Mouse (Mus musculus) heart, embryonic 16.5 days (tissue): ENCODE measurements around the gene Rbl2. TPM values are rescaled to one million over a fixed set of nuclear protein-coding genes. Genes with fewer than 3 reads are reported as not detected.

Source experiments
- ATAC-seq: fragments of 200-750 bp; cut with Nextera tagmentation; replicated peaks from 2 replicates; pipeline ENCODE4 v1.8.0; 2017; ENCODE audit warnings: moderate number of reproducible peaks; ENCODE audit not compliant: insufficient read depth, low FRiP score; ENCODE audit errors: extremely low read depth
- H3K27ac ChIP-seq: fragments of 300-500 bp; sonication (generic); 2 replicates; pipeline ENCODE4 v1.5.1; 2014; ENCODE audit warnings: mild to moderate bottlenecking, low read length, control low read depth, moderate library complexity
- H3K27me3 ChIP-seq: fragments of 300-500 bp; sonication (generic); 2 replicates; pipeline ENCODE4 v1.6.1; 2014; ENCODE audit warnings: low read length, mixed read lengths; ENCODE audit not compliant: control insufficient read depth, insufficient read depth
- H3K36me3 ChIP-seq: fragments of 300-500 bp; sonication (generic); 2 replicates; pipeline ENCODE4 v1.6.1; 2014; ENCODE audit not compliant: control insufficient read depth, insufficient read depth
- H3K4me1 ChIP-seq: fragments of 300-500 bp; sonication (generic); 2 replicates; pipeline ENCODE4 v1.6.1; 2014; ENCODE audit warnings: low read length, mixed read lengths; ENCODE audit not compliant: control insufficient read depth, insufficient read depth
- H3K4me2 ChIP-seq: fragments of 300-500 bp; sonication (generic); 2 replicates; pipeline ENCODE4 v1.6.1; 2014; ENCODE audit warnings: low read depth, mild to moderate bottlenecking, control low read depth, low read length
- H3K4me3 ChIP-seq: fragments of 300-500 bp; sonication (generic); 2 replicates; pipeline ENCODE4 v1.5.1; 2014; ENCODE audit warnings: mild to moderate bottlenecking, control low read depth, low read length
- H3K9ac ChIP-seq: fragments of 300-500 bp; sonication (generic); 2 replicates; pipeline ENCODE4 v1.6.1; 2014; ENCODE audit warnings: low read length, control low read depth
- H3K9me3 ChIP-seq: fragments of 300-500 bp; sonication (generic); replicated peaks from 2 replicates; pipeline ENCODE4 v1.6.1; 2016; ENCODE audit warnings: low read length; ENCODE audit not compliant: control insufficient read depth
- WGBS: fragments of 180-500 bp; shearing (Covaris S2); extraction: QIAGEN DNeasy Blood & Tissue Kit; methylation state at CpG from one replicate; pipeline ENCODE4 v1.1.7; 2014; 5-methylcytosine and 5-hydroxymethylcytosine counted together
- polyA plus RNA-seq: library from polyadenylated mRNA; unstranded; fragments of >200 nt; fragmentation: Nextera tagmentation; extraction: Ambion mirVana; gene quantifications from 2 replicates; pipeline ENCODE4 v1.2.1, GENCODE M21; 2015

Rbl2 gene
- polyA plus RNA-seq, 1 experiment from 2014 or later: 20.7 TPM

GRCm38 (mm10) chr8:91117537-91117936, 47.7 kb downstream of the Rbl2 start:
- H3K36me3 ChIP-seq: peaks cover 38% of the 10 kb centered on the region
- H3K4me3 ChIP-seq: no peak overlapping the region
- H3K4me1 ChIP-seq: no peaks in the 10 kb centered on the region
- no peak overlapping the region for H3K4me2 ChIP-seq
- no peak for ATAC-seq
- no peaks in the 10 kb centered on the region for H3K9me3 ChIP-seq
- 84% methylated on average over 4 of the region's 4 CpGs for WGBS
- H3K9ac ChIP-seq: no peak overlapping the region
- H3K27me3 ChIP-seq: no peaks in the 10 kb centered on the region
- no peak overlapping the region for H3K27ac ChIP-seq

- ATAC-seq: no peak
- Histone ChIP-seq H3K9ac (no peak overlapping the region), H3K27ac (no peak overlapping the region), H3K36me3 (peaks cover 38% of the 10 kb centered on the region), H3K4me3 (no peak overlapping the region), H3K9me3 (no peaks in the 10 kb centered on the region), H3K4me1 (no peaks in the 10 kb centered on the region), H3K4me2 (no peak overlapping the region), H3K27me3 (no peaks in the 10 kb centered on the region)
- 74% methylated on average over 3 of the region's 3 CpGs for WGBS
Observed at GRCm38 (mm10) chr8:91118131-91118530, 48.3 kb downstream of the Rbl2 start.

GRCm38 (mm10) chr8:91124315-91124714, 54.5 kb downstream of the Rbl2 start:
- Histone ChIP-seq H3K9ac (no peak overlapping the region), H3K4me2 (no peak overlapping the region), H3K27me3 (no peaks in the 10 kb centered on the region), H3K4me3 (no peak overlapping the region), H3K36me3 (peaks cover 57% of the 10 kb centered on the region), H3K9me3 (no peaks in the 10 kb centered on the region), H3K27ac (no peak overlapping the region), H3K4me1 (no peaks in the 10 kb centered on the region)
- WGBS: 89% methylated on average over 5 of the region's 5 CpGs
- no peak for ATAC-seq

GRCm38 (mm10) chr8:91126786-91127185, 56.9 kb downstream of the Rbl2 start:
- Histone ChIP-seq H3K4me3 (no peak overlapping the region), H3K27ac (no peak overlapping the region), H3K4me2 (no peak overlapping the region), H3K9ac (no peak overlapping the region), H3K36me3 (peaks cover 52% of the 10 kb centered on the region), H3K9me3 (no peaks in the 10 kb centered on the region), H3K27me3 (no peaks in the 10 kb centered on the region), H3K4me1 (no peaks in the 10 kb centered on the region)
- ATAC-seq: no peak
- WGBS: 89% methylated on average over 8 of the region's 8 CpGs

- no peak for ATAC-seq
- 65% methylated on average over 4 of the region's 4 CpGs for WGBS
- Histone ChIP-seq H3K36me3 (peaks cover 10% of the 10 kb centered on the region), H3K27me3 (no peaks in the 10 kb centered on the region), H3K4me1 (peaks cover 10% of the 10 kb centered on the region), H3K9me3 (no peaks in the 10 kb centered on the region), H3K9ac (peak overlapping the region; percentile 82), H3K4me3 (peak overlapping the region; percentile 81), H3K4me2 (peak overlapping the region; percentile 96), H3K27ac (no peak overlapping the region)
Observed at GRCm38 (mm10) chr8:91132731-91133130, 62.9 kb downstream of the Rbl2 start.

GRCm38 (mm10) chr8:91133441-91134069, 63.7 kb downstream of the Rbl2 start:
- peak; percentile 37 for ATAC-seq
- Histone ChIP-seq H3K27me3 (no peaks in the 10 kb centered on the region), H3K4me2 (peak overlapping the region; percentile 96), H3K27ac (0 out of 2 replicates have a peak overlapping the region, but pooled peaks have one; percentile 39), H3K9me3 (no peaks in the 10 kb centered on the region), H3K36me3 (peaks cover 8% of the 10 kb centered on the region), H3K9ac (peak overlapping the region; percentile 82), H3K4me1 (peaks cover 10% of the 10 kb centered on the region), H3K4me3 (peak overlapping the region; percentile 81)
- under 1% methylated on average over 52 of the region's 58 CpGs for WGBS

- peak overlapping the region; percentile 43; the same call in 1 of the 2 replicates for H3K27ac ChIP-seq
Observed at GRCm38 (mm10) chr8:91134070-91134475, 64.2 kb downstream of the Rbl2 start.

GRCm38 (mm10) chr8:91134659-91135058, 64.8 kb downstream of the Rbl2 start:
- Histone ChIP-seq H3K4me2 (peak overlapping the region; percentile 53), H3K4me3 (peak overlapping the region; percentile 81), H3K36me3 (0 out of 2 replicates have a peak, but pooled peaks cover under 1% of the 10 kb centered on the region), H3K4me1 (peaks cover 10% of the 10 kb centered on the region), H3K27me3 (no peaks in the 10 kb centered on the region), H3K9me3 (no peaks in the 10 kb centered on the region), H3K27ac (peak overlapping the region; percentile 43), H3K9ac (peak overlapping the region; percentile 49; the same call in 1 of the 2 replicates)
- ATAC-seq: no peak
- 62% methylated on average over 12 of the region's 12 CpGs for WGBS

More at GRCm38 (mm10) chr8:91134070-91134475, 64.2 kb downstream of the Rbl2 start:
- peaks cover 10% of the 10 kb centered on the region for H3K4me1 ChIP-seq
- no peaks in the 10 kb centered on the region for H3K27me3 ChIP-seq
- H3K9ac ChIP-seq: peak overlapping the region; percentile 49; the same call in 1 of the 2 replicates
- peak overlapping the region; percentile 53 for H3K4me2 ChIP-seq
- peak; percentile 99 for ATAC-seq
- peaks cover 6% of the 10 kb centered on the region; the same call in 1 of the 2 replicates for H3K36me3 ChIP-seq
- no peaks in the 10 kb centered on the region for H3K9me3 ChIP-seq
- WGBS: 0% methylated on average over 24 of the region's 24 CpGs
- peak overlapping the region; percentile 81 for H3K4me3 ChIP-seq

- Histone ChIP-seq H3K27ac (no peak overlapping the region), H3K4me1 (peaks cover 10% of the 10 kb centered on the region), H3K9ac (no peak overlapping the region), H3K27me3 (no peaks in the 10 kb centered on the region), H3K4me3 (no peak overlapping the region), H3K4me2 (no peak overlapping the region), H3K36me3 (no peaks in the 10 kb centered on the region), H3K9me3 (no peaks in the 10 kb centered on the region)
- no peak for ATAC-seq
- WGBS: 78% methylated on average over 14 of the region's 14 CpGs
Observed at GRCm38 (mm10) chr8:91135308-91136181, 65.7 kb downstream of the Rbl2 start.
